Mouse (Mus musculus): ENCODE data around the gene Pram1.

Pram1 gene

DNA sequence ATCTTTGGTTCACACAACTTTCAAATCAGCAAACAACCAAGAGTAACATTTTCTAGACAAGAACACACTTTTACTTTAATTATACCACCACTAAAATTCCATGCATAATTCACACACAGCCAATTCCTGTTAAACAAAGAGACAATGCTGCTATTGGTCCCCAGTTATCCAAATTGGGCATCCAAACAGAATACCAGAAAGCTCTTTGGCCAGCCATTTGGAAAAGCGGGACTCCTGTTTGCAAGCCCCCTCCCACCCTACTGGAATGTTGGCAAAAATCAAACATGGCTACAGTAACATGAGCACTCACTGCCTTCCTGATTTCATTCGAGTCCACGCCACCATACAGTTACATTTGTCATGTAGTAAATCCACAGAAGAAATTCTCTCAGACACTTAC, 31.8 kb downstream of the Pram1 start:
- DNase-seq (ENCODE audit: low spot score in 2 of 2): no peak

- DNase-seq (ENCODE audit: low spot score in 2 of 2): no peak
These were observed 36.0 kb downstream of the Pram1 start for GRCm38 (mm10) chr17:33673837-33674236.

GRCm38 (mm10) chr17:33675452-33675851, 37.6 kb downstream of the Pram1 start:
- DNase-seq (ENCODE audit: low spot score in 2 of 2): no peak

- DNase-seq (ENCODE audit: low spot score in 2 of 2): no peak
These were observed 38.2 kb downstream of the Pram1 start for GRCm38 (mm10) chr17:33676086-33676485.

DNA sequence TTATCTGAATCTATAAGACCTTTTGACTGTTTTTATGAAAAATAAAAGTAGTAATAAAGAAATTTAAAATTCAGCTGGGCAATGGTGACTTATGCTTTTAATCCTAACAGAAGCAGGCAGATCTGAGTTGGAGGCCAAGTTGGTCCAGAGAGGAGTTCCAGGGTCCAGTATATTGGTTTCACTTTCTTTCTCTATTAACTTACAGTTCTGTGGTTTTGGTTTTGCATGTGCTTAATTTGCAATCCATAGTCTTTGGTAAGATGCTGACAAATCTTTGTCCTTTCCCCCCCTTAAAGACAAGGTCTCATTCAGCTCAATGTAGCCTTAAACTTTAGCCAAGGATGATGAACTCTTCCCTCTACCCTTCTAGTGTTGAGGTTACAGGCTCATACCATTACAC, 40.9 kb downstream of the Pram1 start:
- no peak for DNase-seq (ENCODE audit: low spot score in 2 of 2)

- DNase-seq (ENCODE audit: low spot score in 2 of 2): no peak
These were observed 43.9 kb downstream of the Pram1 start for GRCm38 (mm10) chr17:33681767-33682166.

DNA sequence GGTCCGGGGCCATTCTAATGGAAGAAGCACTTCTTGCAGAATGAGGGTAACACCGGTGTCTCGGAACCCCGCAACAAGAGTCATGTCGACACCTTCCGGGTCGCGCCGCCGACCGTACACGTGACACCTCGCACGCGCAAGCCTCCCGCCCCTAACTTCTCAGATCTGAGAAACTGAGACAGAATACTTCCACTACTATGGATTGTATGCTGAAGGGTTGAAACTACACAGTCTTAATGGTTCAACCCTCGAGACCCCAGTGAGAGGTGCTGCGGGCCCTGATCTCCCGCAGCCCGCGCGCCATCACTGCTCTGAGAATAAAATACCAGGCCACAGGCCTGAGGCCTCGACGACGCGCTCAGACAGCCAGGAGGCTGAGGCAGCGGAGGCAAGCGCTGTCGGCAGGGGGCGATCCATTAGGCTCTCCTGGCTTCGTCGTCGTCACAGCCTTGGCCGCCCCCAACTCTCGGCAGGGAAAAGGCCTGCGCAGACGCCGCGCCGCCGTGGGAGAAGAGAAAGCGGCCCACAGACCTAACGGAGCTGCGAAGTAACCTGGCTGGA, 46.9 kb downstream of the Pram1 start:
- DNase-seq (ENCODE audit: low spot score in 2 of 2): peak; percentile 66 to 71

GRCm38 (mm10) chr17:33685249-33685653, 47.4 kb downstream of the Pram1 start:
- DNase-seq (ENCODE audit: low spot score in 2 of 2): peak; percentile 98 to 99

- no peak for DNase-seq (ENCODE audit: low spot score in 2 of 2)
These were observed 48.9 kb downstream of the Pram1 start, which contains the start of gene Hnrnpm for GRCm38 (mm10) chr17:33686760-33687159. Hnrnpm (minus strand) TSS chr17:33686860.
